Mouse (Mus musculus) neural tube, embryonic 15.5 days (tissue): ENCODE results near the gene Mfsd4b2. TPM values are rescaled to one million over a fixed set of nuclear protein-coding genes. Genes with fewer than 3 reads are reported as not detected.

Experiments
- ATAC-seq: fragments of 200-750 bp; cut with Nextera tagmentation; 2 replicates; pipeline ENCODE4 v1.8.0; 2017; ENCODE audit warnings: mild to moderate bottlenecking, moderate TSS enrichment, moderate library complexity; ENCODE audit not compliant: low FRiP score
- H3K27ac ChIP-seq: fragments of 300-500 bp; sonication (generic); replicated peaks from 2 replicates; pipeline ENCODE4 v1.5.1; 2015; ENCODE audit warnings: mild to moderate bottlenecking, inconsistent platforms
- H3K27me3 ChIP-seq: fragments of 300-500 bp; sonication (generic); replicated peaks from 2 replicates; pipeline ENCODE4 v1.6.1; 2015; ENCODE audit warnings: inconsistent platforms
- H3K36me3 ChIP-seq: fragments of 300-500 bp; sonication (generic); 2 replicates; pipeline ENCODE4 v1.6.1; 2015; ENCODE audit warnings: inconsistent platforms
- H3K4me1 ChIP-seq: fragments of 300-500 bp; sonication (generic); 2 replicates; pipeline ENCODE4 v1.6.1; 2015; ENCODE audit warnings: inconsistent platforms
- H3K4me2 ChIP-seq: fragments of 300-500 bp; sonication (generic); 2 replicates; pipeline ENCODE4 v1.6.1; 2015; ENCODE audit warnings: inconsistent platforms, mild to moderate bottlenecking, moderate library complexity
- H3K4me3 ChIP-seq: fragments of 300-500 bp; sonication (generic); replicated peaks from 2 replicates; pipeline ENCODE4 v1.5.1; 2015; ENCODE audit warnings: mild to moderate bottlenecking, inconsistent platforms
- H3K9ac ChIP-seq: fragments of 300-500 bp; sonication (generic); replicated peaks from 2 replicates; pipeline ENCODE4 v1.6.1; 2015; ENCODE audit warnings: mild to moderate bottlenecking, inconsistent platforms
- H3K9me3 ChIP-seq: fragments of 300-500 bp; sonication (generic); replicated peaks from 2 replicates; pipeline ENCODE4 v1.6.1; 2016; ENCODE audit warnings: inconsistent platforms
- WGBS: fragments of 180-500 bp; shearing (Covaris S2); methylation state at CpG from one replicate; pipeline ENCODE4 v1.1.7; 2015; ENCODE audit warnings: mixed read lengths; 5-methylcytosine and 5-hydroxymethylcytosine counted together
- polyA plus RNA-seq: library from polyadenylated mRNA; unstranded; fragments of >200 nt; fragmentation: Nextera tagmentation; extraction: Ambion mirVana; gene quantifications from 2 replicates; pipeline ENCODE4 v1.2.1, GENCODE M21; 2015

Mfsd4b2 gene
- polyA plus RNA-seq = not detected in 2 replicates

DNA sequence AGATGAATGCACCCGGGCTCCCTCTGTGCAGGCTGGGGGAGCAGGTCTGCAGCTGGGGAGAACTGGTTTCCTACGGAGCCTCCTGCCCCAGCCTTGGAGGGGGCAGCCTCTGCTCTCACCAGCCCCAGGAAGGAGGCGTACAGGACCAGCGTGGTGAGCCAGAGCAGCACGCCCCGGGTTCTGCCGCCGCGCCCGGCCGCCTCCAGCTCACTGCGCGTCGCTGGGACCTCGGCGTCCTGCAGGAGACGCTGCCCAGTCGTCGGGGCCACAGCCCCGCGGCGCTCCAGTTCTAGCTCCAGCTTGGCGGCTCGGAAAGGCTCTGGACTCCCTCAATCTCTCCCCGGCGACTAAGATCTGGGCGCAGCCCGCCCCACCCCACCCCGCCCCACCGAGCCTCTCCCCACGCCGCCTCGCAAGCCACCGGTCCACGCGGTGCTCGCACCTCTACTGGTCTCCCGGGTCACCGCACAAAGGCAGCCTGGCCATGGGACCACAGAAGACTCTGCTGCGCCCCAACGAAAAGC, at the start of gene Mfsd4b2:
TSS of gene Mfsd4b2 (minus strand) at position 308 of the 524 bp plus-strand sequence.
- H3K4me1 ChIP-seq = peaks cover 8% of the 10 kb centered on the region; the same call in 1 of the 2 replicates
- WGBS = 0% methylated on average over 29 of the region's 41 CpGs
- ATAC-seq = peak; percentile 66; the same call in 1 of the 2 replicates

GRCm38 (mm10) chr10:39975771-39976170, 49.0 kb upstream of the Mfsd4b2 start:
- Histone ChIP-seq H3K9me3 (peaks cover 7% of the 10 kb centered on the region; the same call in 1 of the 2 replicates), H3K36me3 (no peaks in the 10 kb centered on the region), H3K27ac (no peak overlapping the region), H3K4me1 (no peaks in the 10 kb centered on the region), H3K4me3 (no peak overlapping the region), H3K4me2 (no peak overlapping the region), H3K27me3 (no peaks in the 10 kb centered on the region), H3K9ac (no peak overlapping the region)
- 49% methylated on average over 2 of the region's 2 CpGs for WGBS
- no peak for ATAC-seq

More for the DNA sequence above, at the start of gene Mfsd4b2:
- peak within 1 kb of the TSS; percentile 39 for H3K4me3 ChIP-seq
- H3K27me3 ChIP-seq = peaks cover 20% of the 10 kb centered on the region
- no peaks in the 10 kb centered on the region for H3K9me3 ChIP-seq
- H3K9ac ChIP-seq = peak within 1 kb of the TSS; percentile 21
- H3K4me2 ChIP-seq = peak within 1 kb of the TSS; percentile 75
- no peaks in the 10 kb centered on the region for H3K36me3 ChIP-seq
- H3K27ac ChIP-seq = no peak within 1 kb of the TSS

- H3K36me3 ChIP-seq = no peaks in the 10 kb centered on the region
- H3K9me3 ChIP-seq = peaks cover 7% of the 10 kb centered on the region; the same call in 1 of the 2 replicates
- H3K27me3 ChIP-seq = no peaks in the 10 kb centered on the region
- no peak overlapping the region for H3K9ac ChIP-seq
- ATAC-seq = no peak
- no peak overlapping the region for H3K4me2 ChIP-seq
- no peaks in the 10 kb centered on the region for H3K4me1 ChIP-seq
- WGBS = 72% methylated on average over 11 of the region's 11 CpGs
- H3K27ac ChIP-seq = no peak overlapping the region
- H3K4me3 ChIP-seq = no peak overlapping the region
Measured at GRCm38 (mm10) chr10:39974982-39975381, 48.3 kb upstream of the Mfsd4b2 start.

DNA sequence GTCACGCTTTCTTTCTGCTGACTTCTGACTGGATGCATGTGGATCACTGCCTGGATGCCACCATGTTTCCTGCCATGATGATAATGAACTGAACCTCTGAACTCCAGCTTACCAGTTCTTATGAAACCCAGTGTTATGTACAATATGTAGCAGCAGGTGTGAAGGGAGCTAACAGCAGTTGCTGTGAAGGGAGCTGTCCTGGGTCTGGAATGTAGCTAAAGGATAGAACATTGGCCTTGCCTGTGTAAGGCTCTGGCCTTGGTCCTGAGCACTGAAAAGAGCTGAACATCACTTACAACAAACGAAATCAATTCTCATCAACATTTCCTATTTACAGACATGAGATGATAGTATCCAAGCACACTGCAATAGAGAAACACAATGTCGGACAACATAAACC, 40.8 kb upstream of the Mfsd4b2 start:
- Histone ChIP-seq H3K27me3 (no peaks in the 10 kb centered on the region), H3K4me3 (no peak overlapping the region), H3K4me1 (no peaks in the 10 kb centered on the region), H3K36me3 (no peaks in the 10 kb centered on the region), H3K4me2 (no peak overlapping the region), H3K9ac (no peak overlapping the region), H3K27ac (no peak overlapping the region), H3K9me3 (no peaks in the 10 kb centered on the region)
- ATAC-seq = no peak
- 85% methylated on average over 3 of the region's 3 CpGs for WGBS

GRCm38 (mm10) chr10:39961906-39962305, 35.2 kb upstream of the Mfsd4b2 start:
- H3K4me2 ChIP-seq = no peak overlapping the region
- no peaks in the 10 kb centered on the region for H3K9me3 ChIP-seq
- WGBS = 51% methylated on average over 1 of the region's 1 CpGs
- no peaks in the 10 kb centered on the region; the same call in 1 of the 2 replicates for H3K27me3 ChIP-seq
- no peak overlapping the region for H3K9ac ChIP-seq
- no peak overlapping the region for H3K27ac ChIP-seq
- H3K4me3 ChIP-seq = no peak overlapping the region
- ATAC-seq = no peak
- peaks cover 11% of the 10 kb centered on the region for H3K4me1 ChIP-seq
- no peaks in the 10 kb centered on the region for H3K36me3 ChIP-seq

GRCm38 (mm10) chr10:39960441-39960822, 33.7 kb upstream of the Mfsd4b2 start:
- ATAC-seq = peak; percentile 51

GRCm38 (mm10) chr10:39959761-39960440, 33.2 kb upstream of the Mfsd4b2 start, which contains the start of gene Mfsd4b3:
Gene Mfsd4b3 (minus strand): TSS chr10:39960153.
- no peaks in the 10 kb centered on the region for H3K9me3 ChIP-seq
- H3K4me2 ChIP-seq = peak within 1 kb of the TSS; percentile 96
- 0 out of 2 replicates have a peak within 1 kb of the TSS, but pooled peaks have one; percentile 6 for H3K27ac ChIP-seq
- no peaks in the 10 kb centered on the region; the same call in 1 of the 2 replicates for H3K27me3 ChIP-seq
- peak; percentile 99 for ATAC-seq
- peaks cover 11% of the 10 kb centered on the region for H3K4me1 ChIP-seq
- peak within 1 kb of the TSS; percentile 50 for H3K4me3 ChIP-seq
- under 1% methylated on average over 38 of the region's 38 CpGs for WGBS
- peak within 1 kb of the TSS; percentile 47 for H3K9ac ChIP-seq
- H3K36me3 ChIP-seq = no peaks in the 10 kb centered on the region

More at GRCm38 (mm10) chr10:39960441-39960822, 33.7 kb upstream of the Mfsd4b2 start:
- WGBS = 49% methylated on average over 11 of the region's 11 CpGs
- Histone ChIP-seq H3K4me3 (peak overlapping the region; percentile 50), H3K9ac (no peak overlapping the region), H3K27me3 (no peaks in the 10 kb centered on the region; the same call in 1 of the 2 replicates), H3K4me2 (peak overlapping the region; percentile 96), H3K27ac (no peak overlapping the region), H3K4me1 (peaks cover 11% of the 10 kb centered on the region), H3K9me3 (no peaks in the 10 kb centered on the region), H3K36me3 (no peaks in the 10 kb centered on the region)

DNA sequence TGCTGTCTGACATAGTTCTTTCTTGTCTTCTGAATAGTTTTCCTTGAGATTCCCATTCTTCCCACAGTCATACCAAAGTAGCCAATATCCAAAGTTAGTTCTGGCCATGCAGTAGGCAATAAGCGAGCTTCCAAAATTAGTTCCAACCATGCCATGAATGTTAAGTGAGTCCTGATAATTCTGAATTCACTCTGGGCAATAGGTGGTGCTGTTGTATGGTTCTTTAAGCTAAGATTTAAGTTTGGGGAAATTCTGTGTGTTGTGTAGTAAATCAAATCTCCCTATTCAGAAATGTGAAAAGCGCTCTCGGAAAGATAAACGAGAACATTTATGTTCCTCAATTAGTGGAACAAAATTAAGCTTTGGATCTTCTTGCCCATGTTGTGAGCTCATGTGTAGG, 31.5 kb upstream of the Mfsd4b2 start:
- no peak overlapping the region for H3K4me2 ChIP-seq
- no peak for ATAC-seq
- H3K27me3 ChIP-seq = no peaks in the 10 kb centered on the region; the same call in 1 of the 2 replicates
- peaks cover 11% of the 10 kb centered on the region for H3K4me1 ChIP-seq
- no peaks in the 10 kb centered on the region for H3K9me3 ChIP-seq
- no peak overlapping the region for H3K9ac ChIP-seq
- WGBS = 59% methylated on average over 4 of the region's 4 CpGs
- H3K36me3 ChIP-seq = no peaks in the 10 kb centered on the region
- no peak overlapping the region for H3K27ac ChIP-seq
- H3K4me3 ChIP-seq = no peak overlapping the region

DNA sequence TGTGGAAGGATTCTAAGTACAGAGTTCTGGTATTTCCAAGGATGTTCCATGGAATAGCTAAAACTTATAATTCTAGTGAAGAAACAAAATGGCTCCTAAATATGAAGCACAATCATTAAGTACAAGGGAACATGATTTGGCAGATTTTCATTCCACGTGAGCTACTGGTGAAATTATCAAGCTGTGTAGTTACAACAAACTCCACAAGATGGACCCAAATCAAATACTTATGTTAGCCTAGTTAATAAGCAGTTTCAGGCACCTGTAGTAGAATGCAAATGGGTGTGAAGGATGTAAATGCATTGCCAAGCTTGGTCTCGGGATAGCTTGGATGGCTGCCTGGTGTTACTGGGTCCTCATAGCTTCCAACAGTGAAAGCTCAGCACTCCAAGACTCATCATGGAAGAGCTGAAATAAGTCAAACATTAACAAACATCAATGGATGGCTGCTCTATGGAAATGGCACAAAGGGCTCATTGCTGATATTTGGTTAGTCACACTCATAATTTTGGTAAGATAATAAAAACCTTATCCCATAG, 29.7 kb upstream of the Mfsd4b2 start:
- Histone ChIP-seq H3K4me2 (no peak overlapping the region), H3K9me3 (no peaks in the 10 kb centered on the region), H3K9ac (no peak overlapping the region), H3K27me3 (no peaks in the 10 kb centered on the region; the same call in 1 of the 2 replicates), H3K4me3 (no peak overlapping the region), H3K4me1 (peaks cover 11% of the 10 kb centered on the region), H3K27ac (no peak overlapping the region), H3K36me3 (no peaks in the 10 kb centered on the region)
- WGBS = 64% methylated on average over 2 of the region's 2 CpGs
- no peak for ATAC-seq

GRCm38 (mm10) chr10:39955163-39955562, 28.4 kb upstream of the Mfsd4b2 start:
- Histone ChIP-seq H3K4me1 (peaks cover 7% of the 10 kb centered on the region), H3K9me3 (no peaks in the 10 kb centered on the region), H3K4me2 (no peak overlapping the region), H3K4me3 (no peak overlapping the region), H3K27me3 (no peaks in the 10 kb centered on the region; the same call in 1 of the 2 replicates), H3K9ac (no peak overlapping the region), H3K36me3 (no peaks in the 10 kb centered on the region), H3K27ac (no peak overlapping the region)
- WGBS = 80% methylated on average over 2 of the region's 2 CpGs
- ATAC-seq = no peak

DNA sequence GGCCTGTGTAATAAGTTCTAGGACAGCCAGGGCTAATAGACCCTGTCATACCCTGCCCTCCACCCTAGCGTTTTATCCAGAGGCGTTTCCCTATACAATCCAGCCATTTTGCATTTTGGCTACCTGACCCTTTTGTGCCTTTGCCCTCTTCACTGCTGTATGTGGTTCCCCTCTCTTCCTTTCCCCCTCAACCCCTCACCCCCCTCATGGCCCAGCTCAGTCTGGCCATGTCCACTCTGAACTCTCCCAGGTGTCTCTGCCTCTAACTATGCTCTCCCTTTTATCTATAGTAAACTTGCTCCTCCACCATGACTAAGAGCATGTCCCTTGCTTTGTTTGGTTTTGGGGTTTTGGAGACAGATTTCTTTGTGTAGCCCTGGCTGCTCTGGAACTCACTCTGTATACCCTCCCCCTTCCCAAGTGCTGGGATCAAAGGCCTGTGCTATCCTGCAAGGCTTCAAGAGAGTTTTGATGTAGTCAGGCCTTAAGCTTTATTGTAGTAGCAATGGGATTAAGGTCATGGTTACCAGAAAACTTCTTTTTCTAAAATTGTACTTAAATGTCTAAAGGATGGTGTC, 22.7 kb upstream of the Mfsd4b2 start:
- H3K36me3 ChIP-seq = no peaks in the 10 kb centered on the region
- no peak overlapping the region for H3K4me2 ChIP-seq
- no peak overlapping the region for H3K4me3 ChIP-seq
- H3K27ac ChIP-seq = no peak overlapping the region
- H3K4me1 ChIP-seq = no peaks in the 10 kb centered on the region
- H3K27me3 ChIP-seq = no peaks in the 10 kb centered on the region
- ATAC-seq = no peak
- no peaks in the 10 kb centered on the region for H3K9me3 ChIP-seq
- WGBS = 90% methylated on average over 2 of the region's 2 CpGs
- no peak overlapping the region for H3K9ac ChIP-seq
